Mouse (Mus musculus): Measurements from ENCODE around the gene Zbp1. TPM values are rescaled to one million over a fixed set of nuclear protein-coding genes. Genes with fewer than 3 reads are reported as not detected.

Gene Zbp1
- polyA plus RNA-seq, 1 experiment from 2014 or later: 0.45 TPM

GRCm38 (mm10) chr2:173173008-173173407 is 45.7 kb downstream of the Zbp1 start:
- Histone ChIP-seq H3K36me3 (no peaks in the 10 kb centered on the region), H3K9me3 (no peaks in the 10 kb centered on the region), H3K27ac (peak overlapping the region; percentile 97), H3K4me3 (0 out of 2 replicates have a peak overlapping the region, but pooled peaks have one; percentile 32), H3K9ac (no peak overlapping the region; the same call in 1 of the 2 replicates), H3K27me3 (peaks cover 22% of the 10 kb centered on the region), H3K4me2 (replicated peaks) (peak overlapping the region; percentile 64), H3K4me1 (peaks cover 55% of the 10 kb centered on the region)
- no peak for ATAC-seq (ENCODE audit: low FRiP score, low read depth)
- WGBS: 21% methylated on average over 2 of the region's 2 CpGs

GRCm38 (mm10) chr2:173172386-173172785 is 46.3 kb downstream of the Zbp1 start:
- H3K4me1 ChIP-seq: peaks cover 55% of the 10 kb centered on the region
- H3K27ac ChIP-seq: peak overlapping the region; percentile 97; the same call in 1 of the 2 replicates
- no peak overlapping the region for H3K4me3 ChIP-seq
- 61% methylated on average over 1 of the region's 1 CpGs for WGBS
- H3K9ac ChIP-seq: no peak overlapping the region
- peaks cover 16% of the 10 kb centered on the region for H3K27me3 ChIP-seq
- no peak for ATAC-seq (ENCODE audit: low FRiP score, low read depth)
- no peaks in the 10 kb centered on the region for H3K9me3 ChIP-seq
- 0 out of 2 replicates have a peak overlapping the region, but pooled peaks have one; percentile 61 for H3K4me2 ChIP-seq (replicated peaks)
- no peaks in the 10 kb centered on the region for H3K36me3 ChIP-seq

GRCm38 (mm10) chr2:173171956-173172355 is 46.8 kb downstream of the Zbp1 start:
- H3K4me1 ChIP-seq: peaks cover 55% of the 10 kb centered on the region
- 35% methylated on average over 5 of the region's 5 CpGs for WGBS
- peak overlapping the region; percentile 27; the same call in 1 of the 2 replicates for H3K4me3 ChIP-seq
- no peaks in the 10 kb centered on the region for H3K9me3 ChIP-seq
- H3K36me3 ChIP-seq: no peaks in the 10 kb centered on the region
- peak overlapping the region; percentile 97 for H3K27ac ChIP-seq
- H3K9ac ChIP-seq: no peak overlapping the region; the same call in 1 of the 2 replicates
- peaks cover 15% of the 10 kb centered on the region for H3K27me3 ChIP-seq
- no peak for ATAC-seq (ENCODE audit: low FRiP score, low read depth)
- peak overlapping the region; percentile 61 for H3K4me2 ChIP-seq (replicated peaks)

GRCm38 (mm10) chr2:173171470-173171869 is 47.3 kb downstream of the Zbp1 start:
- H3K4me3 ChIP-seq: peak overlapping the region; percentile 27
- peak overlapping the region; percentile 61 for H3K4me2 ChIP-seq (replicated peaks)
- WGBS: under 1% methylated on average over 30 of the region's 30 CpGs
- peaks cover 55% of the 10 kb centered on the region for H3K4me1 ChIP-seq
- H3K27ac ChIP-seq: peak overlapping the region; percentile 97
- no peaks in the 10 kb centered on the region for H3K36me3 ChIP-seq
- peak; percentile 45 for ATAC-seq (ENCODE audit: low FRiP score, low read depth)
- H3K9ac ChIP-seq: peak overlapping the region; percentile 54
- H3K27me3 ChIP-seq: peaks cover 15% of the 10 kb centered on the region
- no peaks in the 10 kb centered on the region for H3K9me3 ChIP-seq

- no peaks in the 10 kb centered on the region for H3K36me3 ChIP-seq
- no peak overlapping the region for H3K4me2 ChIP-seq (replicated peaks)
- H3K4me1 ChIP-seq: peaks cover 55% of the 10 kb centered on the region
- H3K4me3 ChIP-seq: no peak overlapping the region
- no peak overlapping the region for H3K9ac ChIP-seq
- H3K27ac ChIP-seq: peak overlapping the region; percentile 61; the same call in 1 of the 2 replicates
- H3K27me3 ChIP-seq: peaks cover 21% of the 10 kb centered on the region
- no peak for ATAC-seq (ENCODE audit: low FRiP score, low read depth)
- 45% methylated on average over 2 of the region's 2 CpGs for WGBS
- H3K9me3 ChIP-seq: no peaks in the 10 kb centered on the region
Measured at GRCm38 (mm10) chr2:173170715-173171114, 48.0 kb downstream of the Zbp1 start.

GRCm38 (mm10) chr2:173170081-173170480 is 48.6 kb downstream of the Zbp1 start:
- Histone ChIP-seq H3K4me1 (peaks cover 55% of the 10 kb centered on the region), H3K4me3 (no peak overlapping the region), H3K27me3 (peaks cover 21% of the 10 kb centered on the region), H3K36me3 (no peaks in the 10 kb centered on the region), H3K27ac (no peak overlapping the region), H3K4me2 (replicated peaks) (no peak overlapping the region), H3K9me3 (no peaks in the 10 kb centered on the region), H3K9ac (no peak overlapping the region)
- ATAC-seq (ENCODE audit: low FRiP score, low read depth): no peak
- 50% methylated on average over 2 of the region's 2 CpGs for WGBS

- Histone ChIP-seq H3K9me3 (no peaks in the 10 kb centered on the region), H3K27ac (peak overlapping the region; percentile 33; the same call in 1 of the 2 replicates), H3K27me3 (peaks cover 21% of the 10 kb centered on the region), H3K4me1 (peaks cover 42% of the 10 kb centered on the region), H3K9ac (no peak overlapping the region), H3K36me3 (no peaks in the 10 kb centered on the region), H3K4me3 (no peak overlapping the region), H3K4me2 (replicated peaks) (no peak overlapping the region)
- 19% methylated on average over 5 of the region's 5 CpGs for WGBS
- no peak for ATAC-seq (ENCODE audit: low FRiP score, low read depth)
Measured at GRCm38 (mm10) chr2:173168411-173168851, 50.3 kb downstream of the Zbp1 start.

- no peak for ATAC-seq (ENCODE audit: low FRiP score, low read depth)
- Histone ChIP-seq H3K4me2 (replicated peaks) (no peak overlapping the region), H3K9ac (no peak overlapping the region), H3K27ac (no peak overlapping the region), H3K4me1 (peaks cover 26% of the 10 kb centered on the region), H3K4me3 (no peak overlapping the region), H3K36me3 (no peaks in the 10 kb centered on the region), H3K27me3 (peaks cover 17% of the 10 kb centered on the region; the same call in 1 of the 2 replicates), H3K9me3 (no peaks in the 10 kb centered on the region)
- WGBS: 89% methylated on average over 10 of the region's 10 CpGs
Measured at GRCm38 (mm10) chr2:173165357-173165756, 53.4 kb downstream of the Zbp1 start.

- Histone ChIP-seq H3K9me3 (no peaks in the 10 kb centered on the region), H3K9ac (no peak overlapping the region), H3K36me3 (no peaks in the 10 kb centered on the region), H3K4me3 (no peak overlapping the region), H3K4me1 (peaks cover 29% of the 10 kb centered on the region), H3K27ac (no peak overlapping the region), H3K27me3 (peaks cover 17% of the 10 kb centered on the region; the same call in 1 of the 2 replicates), H3K4me2 (replicated peaks) (no peak overlapping the region)
- WGBS: 87% methylated on average over 10 of the region's 10 CpGs
- ATAC-seq (ENCODE audit: low FRiP score, low read depth): no peak
Measured at GRCm38 (mm10) chr2:173164946-173165345, 53.8 kb downstream of the Zbp1 start.

- peaks cover 17% of the 10 kb centered on the region; the same call in 1 of the 2 replicates for H3K27me3 ChIP-seq
- H3K36me3 ChIP-seq: no peaks in the 10 kb centered on the region
- no peak overlapping the region for H3K4me2 ChIP-seq (replicated peaks)
- H3K27ac ChIP-seq: no peak overlapping the region
- H3K9ac ChIP-seq: no peak overlapping the region
- H3K9me3 ChIP-seq: no peaks in the 10 kb centered on the region
- H3K4me1 ChIP-seq: peaks cover 35% of the 10 kb centered on the region
- 57% methylated on average over 2 of the region's 2 CpGs for whole genome bisulfite sequencing
- no peak for ATAC-seq (ENCODE audit: low FRiP score, low read depth)
- H3K4me3 ChIP-seq: no peak overlapping the region
Measured at GRCm38 (mm10) chr2:173164358-173164757, 54.4 kb downstream of the Zbp1 start.

- no peaks in the 10 kb centered on the region for H3K9me3 ChIP-seq
- H3K4me2 ChIP-seq (replicated peaks): no peak overlapping the region
- H3K36me3 ChIP-seq: no peaks in the 10 kb centered on the region
- H3K4me3 ChIP-seq: no peak overlapping the region
- no peak overlapping the region for H3K27ac ChIP-seq
- H3K4me1 ChIP-seq: peaks cover 26% of the 10 kb centered on the region
- 83% methylated on average over 8 of the region's 8 CpGs for WGBS
- H3K27me3 ChIP-seq: 0 out of 2 replicates have a peak, but pooled peaks cover 9% of the 10 kb centered on the region
- no peak overlapping the region for H3K9ac ChIP-seq
- ATAC-seq (ENCODE audit: low FRiP score, low read depth): no peak
Measured at GRCm38 (mm10) chr2:173163380-173163779, 55.3 kb downstream of the Zbp1 start.

GRCm38 (mm10) chr2:173159354-173160311 is 59.1 kb downstream of the Zbp1 start:
- 26% methylated on average over 24 of the region's 24 CpGs for WGBS
- peaks cover 24% of the 10 kb centered on the region for H3K4me1 ChIP-seq
- H3K27ac ChIP-seq: peak overlapping the region; percentile 87
- no peak overlapping the region for H3K4me3 ChIP-seq
- peak overlapping the region; percentile 48 for H3K9ac ChIP-seq
- ATAC-seq (ENCODE audit: low FRiP score, low read depth): peak; percentile 88
- peak overlapping the region; percentile 23 for H3K4me2 ChIP-seq (replicated peaks)
- H3K36me3 ChIP-seq: no peaks in the 10 kb centered on the region
- no peaks in the 10 kb centered on the region for H3K9me3 ChIP-seq
- H3K27me3 ChIP-seq: no peaks in the 10 kb centered on the region
